Mouse (Mus musculus): ENCODE results near the gene Apom.

DNA sequence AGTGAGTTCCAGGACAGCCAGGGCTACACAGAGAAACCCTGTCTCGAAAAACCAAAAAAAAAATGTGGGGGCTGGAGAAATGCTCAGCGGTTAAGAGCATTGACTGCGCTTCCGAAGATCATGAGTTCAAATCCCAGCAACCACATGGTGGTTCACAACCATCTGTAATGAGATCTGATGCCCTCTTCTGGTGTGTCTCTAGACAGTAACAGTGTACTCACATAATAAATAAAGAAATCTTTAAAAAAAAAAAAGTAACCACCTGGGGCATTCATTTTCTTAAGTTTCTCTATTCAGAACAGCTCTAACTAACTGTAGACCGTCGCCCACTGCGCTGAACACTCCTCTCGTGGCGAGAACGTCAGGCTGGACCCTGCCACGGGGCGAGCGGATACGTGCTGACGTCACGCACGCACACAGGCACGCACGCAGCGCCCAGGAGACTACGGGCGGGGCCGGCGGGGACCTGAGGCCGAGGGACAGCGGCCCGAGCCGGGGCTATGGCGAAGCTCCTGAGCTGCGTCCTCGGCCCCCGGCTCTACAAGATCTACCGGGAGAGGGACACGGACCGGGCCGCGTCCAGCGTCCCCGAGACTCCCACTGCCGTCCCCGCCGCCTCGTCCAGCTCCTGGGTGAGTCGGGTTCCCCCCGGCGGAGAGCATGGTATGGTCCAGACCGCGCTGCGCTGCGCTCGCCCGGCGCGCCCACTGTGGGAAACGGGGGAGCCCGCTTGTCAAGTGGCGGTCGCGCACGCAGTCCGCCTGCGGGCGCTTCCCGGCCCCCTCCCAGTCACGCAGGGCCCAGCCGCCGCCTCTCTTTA is 42.8 kb downstream of the Apom start, which contains the start of gene Abhd16a:
- no peak for TF ChIP-seq CTCF (IDR thresholded peaks at IDR 0.05; ENCODE audit: extremely low read depth, insufficient read length, insufficient replicate concordance, low read depth, low read length)
- peak; percentile 86 for TF ChIP-seq POLR2A (IDR thresholded peaks at IDR 0.05; ENCODE audit: low read depth, low read length)
